Mouse (Mus musculus): ENCODE measurements around the gene Dnpep.

Dnpep gene

DNA sequence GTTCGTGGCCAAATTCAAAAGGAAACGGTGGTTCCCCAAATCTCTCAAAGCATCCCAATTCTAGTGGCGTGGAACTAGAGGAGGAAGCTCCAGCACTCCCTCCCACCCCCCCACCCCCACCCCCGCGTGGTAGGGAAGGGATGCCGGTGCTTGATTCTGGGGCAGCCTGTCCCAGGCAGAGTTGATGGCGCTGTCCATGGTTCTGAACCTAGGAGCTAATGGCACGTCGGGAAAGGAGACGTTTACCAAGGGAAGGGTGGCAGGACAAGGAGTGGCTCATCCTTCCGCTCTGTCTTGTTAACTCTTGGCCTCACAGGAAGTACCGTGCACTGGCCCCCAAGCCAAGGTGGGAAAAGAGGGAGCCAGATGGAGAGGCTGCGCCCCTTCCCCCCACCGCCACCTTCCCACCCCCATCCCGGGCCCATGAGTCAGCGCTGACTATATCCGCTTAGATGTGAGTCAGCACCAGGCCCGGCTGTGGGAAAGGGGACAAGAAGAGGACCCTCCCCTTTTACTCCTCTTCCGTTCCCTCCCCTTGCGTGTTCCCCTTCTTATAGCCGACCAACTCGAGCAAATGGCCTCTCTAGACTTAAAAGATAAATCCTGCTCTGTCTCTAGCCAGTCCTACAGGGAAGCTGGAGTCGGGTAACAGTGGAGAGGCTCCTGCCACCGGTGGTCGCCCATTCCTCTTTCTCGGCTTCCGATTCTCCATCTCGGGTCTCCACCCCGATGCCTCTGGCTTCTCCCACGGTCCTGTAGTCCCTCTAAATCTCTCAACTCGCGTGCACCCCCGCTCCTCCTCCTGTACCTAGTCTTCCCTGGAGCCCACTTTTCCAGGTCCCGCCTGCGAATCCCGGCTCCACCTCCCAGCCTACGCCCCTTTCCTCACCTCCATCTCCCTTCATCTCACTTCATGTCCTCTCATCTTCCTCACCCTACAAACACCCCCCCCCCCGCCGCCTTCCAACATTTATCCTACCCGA, 54.5 kb downstream of the Dnpep start:
- DNase-seq: peak; percentile 70 to 87

DNA sequence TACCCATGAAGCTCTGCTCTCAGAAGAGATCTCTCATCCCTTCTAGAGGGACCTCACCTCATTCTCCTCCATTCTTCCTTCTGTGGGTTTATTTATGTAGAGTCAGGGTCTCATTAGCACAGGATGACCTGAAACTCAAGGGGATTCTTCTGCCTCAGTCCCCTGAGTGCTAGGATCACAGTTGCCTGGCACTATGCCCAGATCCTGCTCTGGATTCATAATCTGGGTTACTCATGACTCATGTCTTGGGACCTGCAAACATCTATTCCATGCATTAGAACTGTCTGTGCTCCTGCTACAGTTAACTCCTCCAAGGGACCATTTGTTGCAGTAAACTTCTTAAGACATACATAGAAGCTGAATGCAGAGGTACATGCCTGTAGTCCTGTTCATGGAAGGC, 56.5 kb downstream of the Dnpep start:
- peak in 1 of 2 experiments; percentile 29 for DNase-seq

All from kidney, postnatal 25 days (tissue).